Mouse (Mus musculus) heart, embryonic 13.5 days (tissue): ENCODE measurements around the gene Grik3. TPM values are rescaled to one million over a fixed set of nuclear protein-coding genes. Genes with fewer than 3 reads are reported as not detected.

Experiments
- ATAC-seq: fragments of 200-750 bp; cut with Nextera tagmentation; 2 replicates; pipeline ENCODE4 v1.8.0; 2017; ENCODE audit warnings: moderate TSS enrichment; ENCODE audit not compliant: insufficient number of reproducible peaks, low FRiP score, low TSS enrichment; ENCODE audit errors: extremely low read depth
- H3K27ac ChIP-seq: fragments of 300-500 bp; sonication (generic); replicated peaks from 2 replicates; pipeline ENCODE4 v1.5.1; 2015; ENCODE audit warnings: moderate library complexity, mild to moderate bottlenecking, inconsistent platforms
- H3K27me3 ChIP-seq: fragments of 300-500 bp; sonication (generic); replicated peaks from 2 replicates; pipeline ENCODE4 v1.6.1; 2015; ENCODE audit warnings: mild to moderate bottlenecking, inconsistent platforms
- H3K36me3 ChIP-seq: fragments of 300-500 bp; sonication (generic); 2 replicates; pipeline ENCODE4 v1.6.1; 2015; ENCODE audit warnings: mild to moderate bottlenecking, inconsistent platforms
- H3K4me1 ChIP-seq: fragments of 300-500 bp; sonication (generic); 2 replicates; pipeline ENCODE4 v1.6.1; 2015; ENCODE audit warnings: inconsistent platforms
- H3K4me2 ChIP-seq: fragments of 300-500 bp; sonication (generic); 2 replicates; pipeline ENCODE4 v1.6.1; 2015; ENCODE audit warnings: inconsistent platforms, mild to moderate bottlenecking, moderate library complexity
- H3K4me3 ChIP-seq: fragments of 300-500 bp; sonication (generic); 2 replicates; pipeline ENCODE4 v1.5.1; 2015; ENCODE audit warnings: moderate library complexity, mild to moderate bottlenecking, inconsistent platforms
- H3K9ac ChIP-seq: fragments of 300-500 bp; sonication (generic); 2 replicates; pipeline ENCODE4 v1.6.1; 2015; ENCODE audit warnings: inconsistent platforms, mild to moderate bottlenecking, moderate library complexity
- H3K9me3 ChIP-seq: fragments of 300-500 bp; sonication (generic); 2 replicates; pipeline ENCODE4 v1.6.1; 2016; ENCODE audit warnings: inconsistent platforms
- WGBS: fragments of 180-500 bp; shearing (Covaris S2); methylation state at CpG from one replicate; pipeline ENCODE4 v1.1.7; 2015; ENCODE audit warnings: mixed read lengths; 5-methylcytosine and 5-hydroxymethylcytosine counted together
- polyA plus RNA-seq: library from polyadenylated mRNA; unstranded; fragments of >200 nt; fragmentation: Nextera tagmentation; extraction: Ambion mirVana; gene quantifications from 2 replicates; pipeline ENCODE4 v1.2.1, GENCODE M21; 2015

The Grik3 gene
- polyA plus RNA-seq, 1 experiment from 2014 or later, result 0.31 TPM

- peaks cover 29% of the 10 kb centered on the region for H3K4me1 ChIP-seq
- peaks cover 100% of the 10 kb centered on the region for H3K27me3 ChIP-seq
- ATAC-seq, result no peak
- WGBS, result 19% methylated on average over 8 of the region's 8 CpGs
- no peak overlapping the region for H3K4me2 ChIP-seq
- no peaks in the 10 kb centered on the region for H3K36me3 ChIP-seq
- H3K4me3 ChIP-seq, result no peak overlapping the region
- no peaks in the 10 kb centered on the region for H3K9me3 ChIP-seq
- H3K27ac ChIP-seq, result no peak overlapping the region
- H3K9ac ChIP-seq, result no peak overlapping the region
Observed at GRCm38 (mm10) chr4:125493124-125493523, 2.6 kb downstream of the Grik3 start.

DNA sequence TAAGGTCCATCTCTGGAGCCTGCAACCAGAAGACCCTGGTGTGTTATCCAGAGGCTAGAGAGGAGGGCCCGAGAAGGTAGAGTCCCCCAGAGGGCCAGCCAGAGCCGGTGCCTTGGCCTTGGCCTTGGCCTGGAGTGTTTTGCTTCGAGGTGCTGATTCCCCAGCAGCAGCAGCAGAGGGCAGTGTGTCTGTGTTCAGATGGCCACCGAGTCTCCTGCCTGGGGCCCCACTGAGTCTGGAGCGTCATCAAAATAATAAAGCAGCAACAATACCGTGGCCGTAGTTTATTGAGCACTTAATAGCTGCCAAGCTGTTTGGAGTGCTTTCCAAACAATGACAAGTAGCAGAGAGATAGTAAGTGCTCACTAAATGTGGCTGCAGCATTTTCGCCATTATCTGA lies 5.0 kb downstream of the Grik3 start:
- Histone ChIP-seq H3K27ac (no peak overlapping the region), H3K36me3 (no peaks in the 10 kb centered on the region), H3K9me3 (no peaks in the 10 kb centered on the region), H3K4me2 (no peak overlapping the region), H3K27me3 (peaks cover 99% of the 10 kb centered on the region), H3K4me3 (no peak overlapping the region), H3K4me1 (peaks cover 18% of the 10 kb centered on the region), H3K9ac (no peak overlapping the region)
- 20% methylated on average over 8 of the region's 8 CpGs for WGBS
- ATAC-seq, result no peak

DNA sequence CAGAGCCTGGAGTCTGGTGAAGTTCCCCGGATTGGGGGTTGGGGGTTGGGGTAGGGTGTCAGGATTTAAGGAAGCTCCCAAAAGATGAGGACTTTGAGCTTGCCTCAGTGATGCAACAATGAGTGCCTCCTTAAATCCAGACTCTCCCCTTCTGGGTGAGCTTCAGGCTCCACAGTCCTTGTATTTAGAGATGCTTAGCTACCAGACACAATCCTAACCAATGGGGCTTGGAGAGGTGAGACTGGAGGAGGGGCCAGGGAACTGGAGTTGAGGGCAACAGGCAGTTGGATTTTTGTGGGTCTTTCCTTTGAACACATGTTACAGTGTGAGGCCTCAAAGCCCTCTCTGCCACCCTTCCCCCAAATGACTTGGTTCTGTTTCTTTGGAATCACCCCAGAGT lies 6.5 kb downstream of the Grik3 start:
- no peak overlapping the region for H3K27ac ChIP-seq
- no peak for ATAC-seq
- WGBS, result 6% methylated on average over 1 of the region's 1 CpGs
- H3K4me2 ChIP-seq, result no peak overlapping the region
- no peaks in the 10 kb centered on the region for H3K9me3 ChIP-seq
- H3K27me3 ChIP-seq, result peaks cover 98% of the 10 kb centered on the region
- no peaks in the 10 kb centered on the region for H3K36me3 ChIP-seq
- 0 out of 2 replicates have a peak, but pooled peaks cover 4% of the 10 kb centered on the region for H3K4me1 ChIP-seq
- H3K4me3 ChIP-seq, result no peak overlapping the region
- H3K9ac ChIP-seq, result no peak overlapping the region

GRCm38 (mm10) chr4:125497471-125497870 lies 7.0 kb downstream of the Grik3 start:
- no peaks in the 10 kb centered on the region for H3K36me3 ChIP-seq
- peaks cover 95% of the 10 kb centered on the region for H3K27me3 ChIP-seq
- H3K9me3 ChIP-seq, result no peaks in the 10 kb centered on the region
- 32% methylated on average over 7 of the region's 7 CpGs for WGBS
- ATAC-seq, result no peak
- H3K4me2 ChIP-seq, result no peak overlapping the region
- H3K4me3 ChIP-seq, result no peak overlapping the region
- 0 out of 2 replicates have a peak, but pooled peaks cover 4% of the 10 kb centered on the region for H3K4me1 ChIP-seq
- no peak overlapping the region for H3K27ac ChIP-seq
- no peak overlapping the region for H3K9ac ChIP-seq

DNA sequence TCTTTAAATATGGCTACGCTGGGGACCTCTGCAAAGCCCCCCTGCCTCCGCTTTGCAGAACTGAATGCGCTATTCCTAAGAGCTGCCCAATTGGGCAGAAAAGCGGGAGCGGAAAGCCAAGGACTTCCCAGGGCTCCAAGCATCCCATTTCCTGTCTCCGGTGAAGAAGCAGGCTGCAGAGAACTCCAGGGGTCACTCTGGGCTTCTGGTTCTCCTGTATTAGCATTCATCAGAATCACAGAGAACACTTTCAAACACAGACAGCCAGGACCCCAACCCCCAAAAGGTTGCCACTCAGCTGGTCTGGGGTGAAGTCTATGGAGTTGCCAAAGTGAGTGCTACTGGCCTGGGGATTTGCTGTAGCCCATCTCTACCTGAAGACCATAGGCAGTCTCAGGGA lies 8.4 kb downstream of the Grik3 start:
- Histone ChIP-seq H3K4me2 (no peak overlapping the region), H3K9me3 (no peaks in the 10 kb centered on the region), H3K27ac (no peak overlapping the region), H3K36me3 (no peaks in the 10 kb centered on the region), H3K27me3 (peaks cover 81% of the 10 kb centered on the region), H3K4me3 (no peak overlapping the region), H3K4me1 (0 out of 2 replicates have a peak, but pooled peaks cover 4% of the 10 kb centered on the region), H3K9ac (no peak overlapping the region)
- WGBS, result 13% methylated on average over 6 of the region's 6 CpGs
- ATAC-seq, result no peak

DNA sequence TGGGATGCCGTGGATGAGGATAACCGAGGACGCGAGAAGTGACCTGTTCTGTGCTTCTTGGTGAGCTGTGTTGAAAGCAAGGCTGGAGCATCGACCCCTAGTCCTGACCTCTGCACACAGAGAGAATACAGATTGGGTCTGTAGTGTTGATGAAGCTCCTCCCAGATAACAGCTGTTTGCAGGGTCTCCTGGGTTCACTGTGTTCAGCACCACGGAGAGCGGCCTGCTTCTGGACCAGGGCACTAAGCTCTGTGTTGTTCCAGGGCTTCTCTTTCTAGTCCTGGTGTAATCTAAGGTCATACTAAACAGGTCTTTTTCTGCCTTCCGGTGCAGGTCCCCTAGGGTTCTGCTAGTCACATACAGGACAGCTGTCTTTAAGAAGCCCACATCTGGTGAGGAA lies 12.4 kb downstream of the Grik3 start:
- Histone ChIP-seq H3K4me3 (no peak overlapping the region), H3K4me2 (no peak overlapping the region), H3K9ac (no peak overlapping the region), H3K4me1 (no peaks in the 10 kb centered on the region), H3K27me3 (peaks cover 55% of the 10 kb centered on the region), H3K27ac (no peak overlapping the region), H3K36me3 (no peaks in the 10 kb centered on the region), H3K9me3 (no peaks in the 10 kb centered on the region)
- WGBS, result 42% methylated on average over 8 of the region's 8 CpGs
- no peak for ATAC-seq

DNA sequence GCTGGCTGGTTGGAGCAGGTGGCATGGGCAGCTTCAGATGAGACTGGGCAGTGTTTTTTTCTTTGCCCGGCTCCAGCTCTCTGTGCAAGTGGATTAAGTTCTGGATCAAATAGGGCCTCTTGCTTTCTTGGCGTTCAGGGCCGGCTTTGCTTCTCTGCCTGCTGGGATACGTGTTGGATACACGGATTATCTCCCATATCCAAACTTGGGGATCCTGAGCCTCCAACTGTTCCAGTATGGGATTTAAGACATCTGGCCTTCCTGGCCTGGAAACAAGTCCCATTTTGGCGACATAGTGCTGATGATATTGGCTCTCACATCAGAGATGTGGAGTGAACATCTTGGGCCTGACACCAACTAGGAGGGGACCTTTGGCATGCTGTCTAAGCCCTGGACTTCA lies 21.9 kb downstream of the Grik3 start:
- H3K9ac ChIP-seq, result no peak overlapping the region
- no peaks in the 10 kb centered on the region for H3K36me3 ChIP-seq
- no peaks in the 10 kb centered on the region for H3K4me1 ChIP-seq
- H3K9me3 ChIP-seq, result no peaks in the 10 kb centered on the region
- no peak overlapping the region for H3K27ac ChIP-seq
- 65% methylated on average over 6 of the region's 6 CpGs for WGBS
- ATAC-seq, result no peak
- H3K27me3 ChIP-seq, result peaks cover 60% of the 10 kb centered on the region
- H3K4me3 ChIP-seq, result no peak overlapping the region
- no peak overlapping the region for H3K4me2 ChIP-seq

DNA sequence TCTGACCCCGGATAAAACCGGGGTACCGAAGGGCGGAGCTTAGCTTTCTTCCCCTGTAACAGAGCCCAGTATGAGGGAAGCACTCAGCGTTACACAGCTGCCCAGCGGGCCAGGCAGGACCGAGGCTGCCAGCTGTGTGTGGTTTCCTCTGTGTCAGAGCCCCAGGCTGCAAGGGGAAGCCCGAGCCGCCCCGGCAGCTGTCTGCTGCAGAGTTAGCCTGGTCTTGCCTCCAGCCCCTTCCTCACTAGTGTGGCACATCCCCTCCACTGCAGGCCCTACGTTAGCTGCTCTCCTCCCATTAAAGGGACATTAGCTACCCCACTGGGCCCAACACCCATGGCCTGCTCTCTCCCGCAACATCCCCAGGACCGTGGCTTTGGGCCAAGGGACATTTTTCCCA lies 25.1 kb downstream of the Grik3 start:
- no peak for ATAC-seq

GRCm38 (mm10) chr4:125516612-125517011 lies 26.1 kb downstream of the Grik3 start:
- H3K27ac ChIP-seq, result no peak overlapping the region
- no peaks in the 10 kb centered on the region for H3K9me3 ChIP-seq
- H3K27me3 ChIP-seq, result peaks cover 46% of the 10 kb centered on the region
- H3K4me3 ChIP-seq, result no peak overlapping the region
- H3K9ac ChIP-seq, result no peak overlapping the region
- no peaks in the 10 kb centered on the region for H3K36me3 ChIP-seq
- 49% methylated on average over 6 of the region's 6 CpGs for whole genome bisulfite sequencing
- no peak overlapping the region for H3K4me2 ChIP-seq
- H3K4me1 ChIP-seq, result no peaks in the 10 kb centered on the region
- ATAC-seq, result no peak

More for the DNA sequence above, 25.1 kb downstream of the Grik3 start:
- Histone ChIP-seq H3K4me3 (no peak overlapping the region), H3K36me3 (no peaks in the 10 kb centered on the region), H3K9me3 (no peaks in the 10 kb centered on the region), H3K9ac (no peak overlapping the region), H3K27me3 (peaks cover 47% of the 10 kb centered on the region), H3K27ac (no peak overlapping the region), H3K4me2 (no peak overlapping the region), H3K4me1 (no peaks in the 10 kb centered on the region)
- 62% methylated on average over 13 of the region's 13 CpGs for WGBS

- ATAC-seq, result no peak
- Histone ChIP-seq H3K4me3 (no peak overlapping the region), H3K9me3 (no peaks in the 10 kb centered on the region), H3K4me1 (no peaks in the 10 kb centered on the region), H3K9ac (no peak overlapping the region), H3K27me3 (peaks cover 30% of the 10 kb centered on the region; the same call in 1 of the 2 replicates), H3K27ac (no peak overlapping the region), H3K4me2 (no peak overlapping the region), H3K36me3 (no peaks in the 10 kb centered on the region)
- WGBS, result 75% methylated on average over 5 of the region's 5 CpGs
Observed at GRCm38 (mm10) chr4:125518861-125519260, 28.4 kb downstream of the Grik3 start.

- H3K9ac ChIP-seq, result no peak overlapping the region
- no peak for ATAC-seq
- no peaks in the 10 kb centered on the region for H3K4me1 ChIP-seq
- H3K27me3 ChIP-seq, result peaks cover 16% of the 10 kb centered on the region
- no peaks in the 10 kb centered on the region for H3K36me3 ChIP-seq
- H3K27ac ChIP-seq, result no peak overlapping the region
- H3K4me3 ChIP-seq, result no peak overlapping the region
- no peaks in the 10 kb centered on the region for H3K9me3 ChIP-seq
- 57% methylated on average over 7 of the region's 7 CpGs for WGBS
- H3K4me2 ChIP-seq, result no peak overlapping the region
Observed at GRCm38 (mm10) chr4:125522931-125523330, 32.4 kb downstream of the Grik3 start.

DNA sequence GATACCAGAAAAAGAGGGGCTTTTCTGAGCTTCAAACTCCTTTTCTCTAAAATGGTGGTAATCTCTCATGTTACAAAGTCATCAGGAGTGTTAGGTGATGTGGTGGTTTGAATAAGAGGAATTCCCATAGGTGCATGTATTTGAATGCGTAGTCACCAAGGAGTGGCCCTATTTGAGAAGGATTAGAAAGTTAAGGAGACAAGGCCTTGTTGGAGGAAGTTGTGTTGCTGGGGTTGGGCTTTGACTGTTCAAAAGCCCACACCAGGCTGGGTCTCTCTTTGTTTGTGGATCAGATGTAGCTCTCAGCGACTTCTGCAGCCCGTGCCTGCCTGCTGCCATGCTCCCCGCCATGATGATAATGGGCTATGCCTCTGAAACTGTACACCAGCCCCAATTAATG lies 34.8 kb downstream of the Grik3 start:
- H3K27me3 ChIP-seq, result peaks cover 12% of the 10 kb centered on the region
- H3K27ac ChIP-seq, result no peak overlapping the region
- H3K4me2 ChIP-seq, result no peak overlapping the region
- no peak overlapping the region for H3K9ac ChIP-seq
- H3K36me3 ChIP-seq, result no peaks in the 10 kb centered on the region
- H3K4me3 ChIP-seq, result no peak overlapping the region
- WGBS, result 76% methylated on average over 4 of the region's 4 CpGs
- no peaks in the 10 kb centered on the region for H3K9me3 ChIP-seq
- no peaks in the 10 kb centered on the region for H3K4me1 ChIP-seq
- ATAC-seq, result no peak
